16 mouse cellular contexts compared by ENCODE assay signal in genomic region chrX:160930656-160931055, GRCm38 (mm10). TPM values are rescaled to one million over a fixed set of nuclear protein-coding genes. Genes with fewer than 3 reads are reported as not detected.
DNase-seq lines count a peak whose midpoint lies in the region; ATAC-seq and TF ChIP-seq lines count a peak whose summit lies in the region.
"Had no signal": no experiment of that assay in that cellular context is flagged by ENCODE, and none has a peak within 500 bp of the region (broad histone marks: within the 10 kb centered on the region; RNA-seq: fewer than 3 reads in every experiment).

No protein-coding gene starts in this region.

- ATAC-seq in heart, embryonic 12.5 days (ENCODE audit: insufficient number of reproducible peaks, low FRiP score): no peak
- no peak for ATAC-seq in liver, postnatal 0 days
- ATAC-seq in forebrain, embryonic 13.5 days: no peak

- no peaks in the 10 kb centered on the region for H3K9me3 ChIP-seq in heart, embryonic 12.5 days (replicated peaks)
- H3K9me3 ChIP-seq in ES-E14 (ENCODE audit: control insufficient read depth, insufficient read depth, low read depth, low read length): no peaks in the 10 kb centered on the region
- H3K9me3 ChIP-seq in liver, postnatal 0 days (ENCODE audit: low read length): no peaks in the 10 kb centered on the region
- H3K9me3 ChIP-seq in forebrain, embryonic 13.5 days (replicated peaks): 0 out of 2 replicates have a peak, but pooled peaks cover 4% of the 10 kb centered on the region
- H3K9me3 ChIP-seq: embryonic facial prominence, embryonic 15.5 days; limb, embryonic 15.5 days; midbrain, embryonic 10.5 days; neural tube, embryonic 12.5 days had no signal

- no peak overlapping the region for H3K9ac ChIP-seq in heart, adult 2 months (ENCODE audit: low read depth, low read length)
- no peak overlapping the region for H3K9ac ChIP-seq in heart, embryonic 12.5 days
- H3K9ac ChIP-seq in ES-E14 (ENCODE audit: insufficient read depth, low read depth, low read length, poor library complexity, severe bottlenecking): no peak overlapping the region
- H3K9ac ChIP-seq in liver, postnatal 0 days (replicated peaks): no peak overlapping the region
- H3K9ac ChIP-seq in forebrain, embryonic 13.5 days: no peak overlapping the region
- H3K9ac ChIP-seq: embryonic facial prominence, embryonic 15.5 days; limb, embryonic 15.5 days; neural tube, embryonic 12.5 days had no signal

- H3K36me3 ChIP-seq in heart, adult 2 months (ENCODE audit: control insufficient read depth, insufficient read depth, low read length): no peaks in the 10 kb centered on the region
- no peaks in the 10 kb centered on the region for H3K36me3 ChIP-seq in heart, embryonic 12.5 days
- H3K36me3 ChIP-seq in ES-E14 (ENCODE audit: control insufficient read depth, insufficient read depth, low read length, poor library complexity, severe bottlenecking): no peaks in the 10 kb centered on the region
- H3K36me3 ChIP-seq in liver, postnatal 0 days (replicated peaks; ENCODE audit: insufficient read depth, low read length): no peaks in the 10 kb centered on the region
- H3K36me3 ChIP-seq in forebrain, embryonic 13.5 days (ENCODE audit: poor library complexity, severe bottlenecking): no peaks in the 10 kb centered on the region
- H3K36me3 ChIP-seq: embryonic facial prominence, embryonic 15.5 days; limb, embryonic 15.5 days; neural tube, embryonic 12.5 days had no signal

- no peak overlapping the region for H3K4me2 ChIP-seq in heart, embryonic 12.5 days
- H3K4me2 ChIP-seq in liver, postnatal 0 days (ENCODE audit: low read depth, low read length): no peak overlapping the region
- no peak overlapping the region for H3K4me2 ChIP-seq in forebrain, embryonic 13.5 days
- H3K4me2 ChIP-seq: embryonic facial prominence, embryonic 15.5 days; limb, embryonic 15.5 days; neural tube, embryonic 12.5 days had no signal

- TF ChIP-seq CTCF in heart, adult 2 months (IDR thresholded peaks at IDR 0.05): peak; percentile 52
- TF ChIP-seq CTCF in lung, adult 2 months (IDR thresholded peaks at IDR 0.05; ENCODE audit: insufficient read depth, low read length): no peak
- TF ChIP-seq CTCF in liver, postnatal 0 days (IDR thresholded peaks at IDR 0.05; ENCODE audit: low read depth): peak; percentile 62

- H3K27me3 ChIP-seq in heart, adult 2 months (ENCODE audit: control insufficient read depth, insufficient read depth, low read length): no peaks in the 10 kb centered on the region
- no peaks in the 10 kb centered on the region for H3K27me3 ChIP-seq in heart, embryonic 12.5 days (replicated peaks)
- H3K27me3 ChIP-seq in liver, postnatal 0 days (ENCODE audit: insufficient read depth, low read length): no peaks in the 10 kb centered on the region
- no peaks in the 10 kb centered on the region for H3K27me3 ChIP-seq in forebrain, embryonic 13.5 days
- H3K27me3 ChIP-seq: embryonic facial prominence, embryonic 15.5 days; limb, embryonic 15.5 days; neural tube, embryonic 12.5 days had no signal

- no peaks in the 10 kb centered on the region for H3K4me1 ChIP-seq in heart, adult 2 months (ENCODE audit: control insufficient read depth, insufficient read depth, low read length)
- H3K4me1 ChIP-seq in heart, embryonic 12.5 days (replicated peaks): no peaks in the 10 kb centered on the region
- H3K4me1 ChIP-seq in lung, adult 2 months (ENCODE audit: control insufficient read depth, insufficient read depth, low read length): no peaks in the 10 kb centered on the region
- H3K4me1 ChIP-seq in ES-E14 (ENCODE audit: control insufficient read depth in 2 of 2, insufficient read depth in 2 of 2, low read length in 2 of 2, poor library complexity in 1 of 2): no peaks in the 10 kb centered on the region
- H3K4me1 ChIP-seq in liver, postnatal 0 days (ENCODE audit: insufficient read depth): no peaks in the 10 kb centered on the region
- H3K4me1 ChIP-seq in forebrain, embryonic 13.5 days: no peaks in the 10 kb centered on the region
- H3K4me1 ChIP-seq: embryonic facial prominence, embryonic 15.5 days; limb, embryonic 15.5 days; midbrain, embryonic 10.5 days; neural tube, embryonic 12.5 days had no signal

- no peak overlapping the region for H3K27ac ChIP-seq in heart, adult 2 months
- no peak overlapping the region for H3K27ac ChIP-seq in heart, embryonic 12.5 days (ENCODE audit: poor library complexity, severe bottlenecking)
- H3K27ac ChIP-seq in ES-E14 (ENCODE audit: insufficient read depth, low read depth, low read length, poor library complexity, severe bottlenecking): no peak overlapping the region
- H3K27ac ChIP-seq in liver, postnatal 0 days (ENCODE audit: low read depth): no peak overlapping the region
- H3K27ac ChIP-seq in forebrain, embryonic 13.5 days: no peak overlapping the region
- H3K27ac ChIP-seq: embryonic facial prominence, embryonic 15.5 days; limb, embryonic 15.5 days; midbrain, embryonic 10.5 days; neural tube, embryonic 12.5 days had no signal

- no peak for TF ChIP-seq EP300 in heart, adult 2 months (IDR thresholded peaks at IDR 0.05; ENCODE audit: insufficient read depth, low read depth, low read length)
- no peak for TF ChIP-seq EP300 in liver, postnatal 0 days (IDR thresholded peaks at IDR 0.05; ENCODE audit: low read depth)

- no peak overlapping the region for H3K4me3 ChIP-seq in heart, adult 2 months
- no peak overlapping the region for H3K4me3 ChIP-seq in heart, embryonic 12.5 days
- H3K4me3 ChIP-seq in lung, adult 2 months (replicated peaks; ENCODE audit: extremely low read depth, low read depth, low read length): no peak overlapping the region
- H3K4me3 ChIP-seq in ES-E14 (ENCODE audit: insufficient read depth in 1 of 2, low read depth in 1 of 2, low read length in 2 of 2, poor library complexity in 1 of 2, severe bottlenecking in 1 of 2): no peak overlapping the region
- no peak overlapping the region for H3K4me3 ChIP-seq in liver, postnatal 0 days (ENCODE audit: low read depth, low read length)
- no peak overlapping the region for H3K4me3 ChIP-seq in forebrain, embryonic 13.5 days
- H3K4me3 ChIP-seq: embryonic facial prominence, embryonic 15.5 days; limb, embryonic 15.5 days; midbrain, embryonic 10.5 days; neural tube, embryonic 12.5 days had no signal

- H3K79me2 ChIP-seq in heart, adult 2 months (replicated peaks; ENCODE audit: control insufficient read depth, insufficient read depth, low read length): no peaks in the 10 kb centered on the region

- intact Hi-C loops in heart, adult 2 months (cut with DNase I): no loop called here

- TF ChIP-seq POLR2A in heart, adult 2 months (IDR thresholded peaks at IDR 0.05; ENCODE audit: insufficient read depth, low read depth, low read length): no peak
- no peak for TF ChIP-seq POLR2A in lung, adult 2 months (IDR thresholded peaks at IDR 0.05; ENCODE audit: borderline replicate concordance, extremely low read depth, low read depth, low read length)

- in situ Hi-C loops in ES-E14 (cut with MboI; ENCODE audit: low sequenced_read_pairs in 2 of 2, unreplicated experiment in 2 of 2): no loop called here

- DNase-seq in heart, adult 2 months: no peak
- DNase-seq in lung, postnatal 10 days: peak; percentile 2
- no peak for DNase-seq in lung, adult 2 months
- DNase-seq in ES-E14 (ENCODE audit: low read depth, low spot score): peak; percentile 3
- no peak for DNase-seq in liver, postnatal 0 days
- no peak for DNase-seq in heart, adult 11 months
- DNase-seq: adrenal gland, adult 2 months; cerebellum, adult 8-10 months; right cerebral cortex, postnatal 4 days had no signal

TF ChIP-seq in ES-E14, 5 proteins besides CTCF, POLR2A, EP300 and RAD21:
- TF ChIP-seq ZNF384 (IDR thresholded peaks at IDR 0.05; ENCODE audit: low read depth, low read length) (no peak), ZC3H11A (IDR thresholded peaks at IDR 0.05; ENCODE audit: borderline replicate concordance, low read depth, low read length) (no peak), HCFC1 (IDR thresholded peaks at IDR 0.05; ENCODE audit: borderline replicate concordance, insufficient read depth, low read length) (no peak), CHD2 (IDR thresholded peaks at IDR 0.05; ENCODE audit: low read depth, low read length) (no peak), MAFK (IDR thresholded peaks at IDR 0.05; ENCODE audit: insufficient read depth, low read depth, low read length) (no peak)

RNA-seq across cellular contexts. Expression of gene Gja6, which starts 23.8 kb away (rescaled TPM):
- total RNA-seq in heart, adult 2 months (2021): under 1 TPM; 0.16 to 0.20 TPM
- polyA plus RNA-seq in heart, adult 2 months (2012; rRNA removed): 0.09 TPM in 1 of 2 replicates, not detected in the other
- polyA plus RNA-seq in heart, embryonic 12.5 days (2016; fragmentation: Nextera tagmentation; extraction: Ambion mirVana): 0.09 and 0.22 TPM in 2 replicates
- polyA plus RNA-seq in lung, adult 2 months (2012; rRNA removed): 0.18 and 0.22 TPM in 2 replicates
- total RNA-seq in ES-E14 (2012; rRNA removed): 0.11 and 0.58 TPM in 2 replicates
- 0.07 and 0.08 TPM in 2 replicates for polyA plus RNA-seq in liver, postnatal 0 days (2015; fragmentation: Nextera tagmentation; extraction: Ambion mirVana)
- 0.10 and 0.11 TPM in 2 replicates for polyA plus RNA-seq in forebrain, embryonic 13.5 days (2015; fragmentation: Nextera tagmentation; extraction: Ambion mirVana)
- polyA plus RNA-seq: adrenal gland, adult 2 months; heart, embryonic 14.5 days had no signal

Comparison
In these comparisons a context has a peak if more than half of its experiments do, and no peak if none do; other contexts are left out.
1. DNase-seq: peak in lung, postnatal 10 days (single experiment) and ES-E14 (single experiment); none in heart, adult 2 months (0 of 2), lung, adult 2 months (single experiment), liver, postnatal 0 days (single experiment) and heart, adult 11 months (single experiment).